Comparison of ENCODE assay signal across 8 mouse cellular contexts in genomic region chr4:106560846-106561781, GRCm38 (mm10). TPM values are rescaled to one million over a fixed set of nuclear protein-coding genes. Genes with fewer than 3 reads are reported as not detected.
DNase-seq lines count a peak whose midpoint lies in the region; ATAC-seq and TF ChIP-seq lines count a peak whose summit lies in the region.

Gene Dhcr24, plus strand, starts transcription at chr4:106561038.

- peak; percentile 61 to 68 for DNase-seq in B cell, adult 2 months
- DNase-seq in brain, adult 2 months (ENCODE audit: low read depth, low spot score): peak; percentile 97
- DNase-seq in liver, adult 2 months (ENCODE audit: extremely low read depth, low read depth, low spot score): peak; percentile 82
- peak; percentile 80 for DNase-seq in splenic B cell, adult 2 months (ENCODE audit: low read depth, low spot score)

- TF ChIP-seq CTCF in liver, adult 2 months (IDR thresholded peaks at IDR 0.05; ENCODE audit: low read depth, low read length): no peak

- H3K9me3 ChIP-seq in heart, embryonic 11.5 days (replicated peaks; ENCODE audit: control insufficient read depth, low read length): no peaks in the 10 kb centered on the region
- H3K9me3 ChIP-seq in kidney, embryonic 16.5 days (ENCODE audit: low read length): no peaks in the 10 kb centered on the region

- H3K79me2 ChIP-seq in liver, adult 2 months (ENCODE audit: control insufficient read depth, insufficient read depth, low read length): peaks cover 18% of the 10 kb centered on the region
- peaks cover 43% of the 10 kb centered on the region for H3K79me2 ChIP-seq in myocyte (ENCODE audit: control insufficient read depth, insufficient read depth)

- peaks cover 22% of the 10 kb centered on the region for H3K4me1 ChIP-seq in heart, embryonic 11.5 days (ENCODE audit: control insufficient read depth, insufficient read depth, low read length)
- peaks cover 33% of the 10 kb centered on the region for H3K4me1 ChIP-seq in kidney, embryonic 16.5 days (ENCODE audit: insufficient read depth, low read length)
- peaks cover 25% of the 10 kb centered on the region for H3K4me1 ChIP-seq in liver, adult 2 months (ENCODE audit: control insufficient read depth, insufficient read depth, low read length)

- under 1% methylated on average over 79 of the region's 89 CpGs for WGBS in heart, embryonic 11.5 days (ENCODE audit: insufficient replicate concordance)
- WGBS in kidney, embryonic 16.5 days: under 1% methylated on average over 85 of the region's 89 CpGs
- under 1% methylated on average over 89 of the region's 89 CpGs for WGBS in liver, adult 2 months

- ATAC-seq in erythroblast, adult 5-6 weeks (replicated peaks; ENCODE audit: low FRiP score, poor library complexity, severe bottlenecking): peak; percentile 93
- peak; percentile 97 for ATAC-seq in heart, embryonic 11.5 days (replicated peaks; ENCODE audit: insufficient number of reproducible peaks, low FRiP score, low TSS enrichment)
- ATAC-seq in kidney, embryonic 16.5 days (ENCODE audit: low FRiP score, low TSS enrichment): peak; percentile 98

- peak within 1 kb of the TSS; percentile 96 for H3K4me2 ChIP-seq in heart, embryonic 11.5 days
- H3K4me2 ChIP-seq in kidney, embryonic 16.5 days (replicated peaks; ENCODE audit: low read depth, low read length): peak within 1 kb of the TSS; percentile 95
- peak within 1 kb of the TSS; percentile 84 for H3K4me2 ChIP-seq in myocyte (ENCODE audit: low read depth)

- H3K4me3 ChIP-seq in heart, embryonic 11.5 days (ENCODE audit: low read depth, low read length): peak within 1 kb of the TSS; percentile 95
- peak within 1 kb of the TSS; percentile 93 for H3K4me3 ChIP-seq in kidney, embryonic 16.5 days (ENCODE audit: low read length)
- peak within 1 kb of the TSS; percentile 83 for H3K4me3 ChIP-seq in liver, adult 2 months (ENCODE audit: insufficient read depth, low read depth, low read length)
- peak within 1 kb of the TSS; percentile 73 for H3K4me3 ChIP-seq in myocyte

- H3K36me3 ChIP-seq in heart, embryonic 11.5 days (ENCODE audit: control insufficient read depth, insufficient read depth, low read length): peaks cover 13% of the 10 kb centered on the region
- peaks cover 20% of the 10 kb centered on the region for H3K36me3 ChIP-seq in kidney, embryonic 16.5 days (ENCODE audit: insufficient read depth, low read length)
- H3K36me3 ChIP-seq in liver, adult 2 months (ENCODE audit: control insufficient read depth, insufficient read depth, low read length): peaks cover 14% of the 10 kb centered on the region
- peaks cover 3% of the 10 kb centered on the region for H3K36me3 ChIP-seq in myocyte (ENCODE audit: control insufficient read depth, insufficient read depth)
- no peaks in the 10 kb centered on the region for H3K36me3 ChIP-seq in splenic B cell, adult 2 months (ENCODE audit: control insufficient read depth, insufficient read depth, low read length, poor library complexity, severe bottlenecking)

- H3ac ChIP-seq in myocyte (ENCODE audit: control insufficient read depth, insufficient read length): peak within 1 kb of the TSS; percentile 77

- TF ChIP-seq POLR2A in liver, adult 2 months (IDR thresholded peaks at IDR 0.05; ENCODE audit: extremely low read depth, insufficient read depth, low read length): peak; percentile 97
- peak; percentile 84 for TF ChIP-seq POLR2A in myocyte (IDR thresholded peaks at IDR 0.05; ENCODE audit: insufficient read length, low read depth)

- no peaks in the 10 kb centered on the region for H3K27me3 ChIP-seq in heart, embryonic 11.5 days (ENCODE audit: control insufficient read depth, insufficient read depth, low read length)
- H3K27me3 ChIP-seq in kidney, embryonic 16.5 days (ENCODE audit: insufficient read depth, low read length): no peaks in the 10 kb centered on the region
- no peaks in the 10 kb centered on the region for H3K27me3 ChIP-seq in liver, adult 2 months (ENCODE audit: control insufficient read depth, insufficient read depth, low read length)
- H3K27me3 ChIP-seq in myocyte (ENCODE audit: control insufficient read depth, insufficient read depth, insufficient read length): no peaks in the 10 kb centered on the region
- H3K27me3 ChIP-seq in splenic B cell, adult 2 months (ENCODE audit: control insufficient read depth, insufficient read depth, low read length, poor library complexity, severe bottlenecking): no peaks in the 10 kb centered on the region

- H3K27ac ChIP-seq in heart, embryonic 11.5 days (ENCODE audit: low read depth, low read length): peak within 1 kb of the TSS; percentile 77
- H3K27ac ChIP-seq in kidney, embryonic 16.5 days (ENCODE audit: low read length): peak within 1 kb of the TSS; percentile 85
- peak within 1 kb of the TSS; percentile 97 for H3K27ac ChIP-seq in liver, adult 2 months (replicated peaks; ENCODE audit: insufficient read depth, low read depth, low read length)

- H3K9ac ChIP-seq in heart, embryonic 11.5 days (ENCODE audit: low read depth, low read length): peak within 1 kb of the TSS; percentile 86
- peak within 1 kb of the TSS; percentile 84 for H3K9ac ChIP-seq in kidney, embryonic 16.5 days (replicated peaks; ENCODE audit: low read length)
- H3K9ac ChIP-seq in liver, adult 2 months (ENCODE audit: low read depth, low read length): peak within 1 kb of the TSS; percentile 95

TF ChIP-seq in myocyte, 11 proteins besides CTCF, POLR2A, EP300 and RAD21:
- TF ChIP-seq SRF (IDR thresholded peaks at IDR 0.05; ENCODE audit: control insufficient read depth, insufficient read length, low read depth): peak; percentile 44
- TF ChIP-seq CEBPB (IDR thresholded peaks at IDR 0.05; ENCODE audit: insufficient read depth, poor library complexity, severe bottlenecking): no peak
- no peak for TF ChIP-seq USF1 (IDR thresholded peaks at IDR 0.05; ENCODE audit: low read depth)
- TF ChIP-seq MYOD1 (IDR thresholded peaks at IDR 0.05; ENCODE audit: control insufficient read depth in 1 of 3, insufficient read length in 2 of 3, low read depth in 2 of 3): peak in 2 of 3 experiments; percentile 48 to 68
- peak; percentile 89 for TF ChIP-seq POLR2AphosphoS2 (IDR thresholded peaks at IDR 0.05; ENCODE audit: insufficient read length, low read depth)
- peak in 1 of 3 experiments; percentile 47 for TF ChIP-seq MYOG (IDR thresholded peaks at IDR 0.05; ENCODE audit: control insufficient read depth in 1 of 3, insufficient read depth in 1 of 3, insufficient read length in 2 of 3, low read depth in 2 of 3)
- no peak for TF ChIP-seq MAX (IDR thresholded peaks at IDR 0.05; ENCODE audit: low read depth)
- peak; percentile 19 for TF ChIP-seq E2F4 (IDR thresholded peaks at IDR 0.05; ENCODE audit: insufficient read depth)
- no peak for TF ChIP-seq TCF12 (IDR thresholded peaks at IDR 0.05; ENCODE audit: insufficient read depth, poor library complexity, severe bottlenecking)

RNA-seq across cellular contexts. Expression of gene Dhcr24, which starts in this region (rescaled TPM):
- total RNA-seq in erythroblast, adult 5-6 weeks (2015; ENCODE audit: low replicate concordance): 2.3 and 4.4 TPM in 2 replicates
- total RNA-seq in erythroblast, adult 5-6 weeks (2017; ENCODE audit: low replicate concordance): 1.5 and 1.7 TPM in 2 replicates
- 16.1 and 22.1 TPM in 2 replicates for polyA plus RNA-seq in heart, embryonic 11.5 days (2014; fragmentation: Nextera tagmentation; extraction: Ambion mirVana)
- polyA plus RNA-seq in kidney, embryonic 16.5 days (2015; fragmentation: Nextera tagmentation; extraction: Ambion mirVana): 4.1 TPM in 2 replicates
- total RNA-seq in liver, adult 2 months (2014; rRNA removed): 253 and 456 TPM in 2 replicates
- polyA plus RNA-seq in liver, adult 2 months (2012; rRNA removed): 676 and 851 TPM in 2 replicates
- 116 TPM for polyA plus RNA-seq in myocyte (2012; fragmentation: generic; extraction: Trizol)

Comparison
In these comparisons a context has a peak if more than half of its experiments do, and no peak if none do; other contexts are left out.
1. Peak in every context shown above with its lines: DNase-seq, ATAC-seq, H3K4me3 ChIP-seq and H3K27ac ChIP-seq.
2. RNA of gene Dhcr24 (total RNA-seq): 253 to 456 TPM in liver, adult 2 months; 1.5 to 4.4 TPM in erythroblast, adult 5-6 weeks; every median in the first group is over 10 times any median in the second.